Mouse (Mus musculus): ENCODE results near the gene Slc25a29. TPM values are rescaled to one million over a fixed set of nuclear protein-coding genes. Genes with fewer than 3 reads are reported as not detected.

Gene Slc25a29
- total RNA-seq, 2 experiments from 2014 or later = not detected

- ATAC-seq (replicated peaks; ENCODE audit: low FRiP score, poor library complexity, severe bottlenecking) = peak; percentile 6; the same call in 1 of the 2 replicates
Observed at GRCm38 (mm10) chr12:108835208-108835839, 359 bp downstream of the Slc25a29 start.

GRCm38 (mm10) chr12:108834786-108835185 lies 897 bp downstream of the Slc25a29 start:
- ATAC-seq (replicated peaks; ENCODE audit: low FRiP score, poor library complexity, severe bottlenecking) = no peak

DNA sequence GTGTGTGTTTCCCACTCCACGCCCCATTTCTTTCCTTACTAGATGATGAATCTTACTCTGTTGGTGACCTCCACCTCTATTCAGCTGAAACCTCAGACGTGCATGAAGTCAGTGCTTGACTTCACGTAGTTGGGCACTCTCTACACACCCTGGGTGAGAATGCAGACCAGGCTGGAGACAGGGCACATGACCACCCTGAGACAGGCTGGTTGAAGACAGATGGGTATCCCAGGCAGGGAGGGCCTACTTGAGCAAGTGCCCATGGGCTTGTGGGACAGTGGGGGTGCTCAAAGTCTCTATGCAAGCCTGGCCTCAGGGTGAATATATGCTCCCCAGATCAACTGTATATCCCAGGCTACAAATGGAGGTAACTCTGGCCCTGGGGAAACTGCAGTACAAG lies 1.3 kb downstream of the Slc25a29 start:
- no peak for ATAC-seq (replicated peaks; ENCODE audit: low FRiP score, poor library complexity, severe bottlenecking)

DNA sequence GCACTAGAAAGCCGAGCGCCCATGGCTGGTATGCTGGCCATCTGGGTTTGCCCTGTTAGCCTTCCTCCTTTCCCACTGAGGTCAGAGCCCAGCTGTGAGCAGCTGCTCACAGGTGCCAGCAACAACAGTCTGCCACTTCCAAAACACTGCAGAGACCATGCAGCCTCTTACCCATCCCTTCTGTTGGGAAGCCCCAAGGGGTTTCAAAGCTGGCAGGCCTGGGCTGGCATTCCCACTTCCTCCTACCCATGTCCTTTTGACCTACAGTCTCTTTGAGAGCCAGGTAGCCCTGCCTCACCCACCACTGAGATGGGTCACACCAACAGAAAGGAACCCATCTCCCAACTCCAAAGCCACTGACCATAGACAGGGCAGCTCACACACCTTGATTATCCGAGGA lies 2.3 kb downstream of the Slc25a29 start:
- ATAC-seq (replicated peaks; ENCODE audit: low FRiP score, poor library complexity, severe bottlenecking) = no peak

GRCm38 (mm10) chr12:108832851-108833250 lies 2.8 kb downstream of the Slc25a29 start:
- no peak for ATAC-seq (replicated peaks; ENCODE audit: low FRiP score, poor library complexity, severe bottlenecking)

GRCm38 (mm10) chr12:108831966-108832643 lies 3.6 kb downstream of the Slc25a29 start:
- no peak for ATAC-seq (replicated peaks; ENCODE audit: low FRiP score, poor library complexity, severe bottlenecking)

- ATAC-seq (replicated peaks; ENCODE audit: low FRiP score, poor library complexity, severe bottlenecking) = no peak
Observed at GRCm38 (mm10) chr12:108830358-108830757, 5.3 kb downstream of the Slc25a29 start.

DNA sequence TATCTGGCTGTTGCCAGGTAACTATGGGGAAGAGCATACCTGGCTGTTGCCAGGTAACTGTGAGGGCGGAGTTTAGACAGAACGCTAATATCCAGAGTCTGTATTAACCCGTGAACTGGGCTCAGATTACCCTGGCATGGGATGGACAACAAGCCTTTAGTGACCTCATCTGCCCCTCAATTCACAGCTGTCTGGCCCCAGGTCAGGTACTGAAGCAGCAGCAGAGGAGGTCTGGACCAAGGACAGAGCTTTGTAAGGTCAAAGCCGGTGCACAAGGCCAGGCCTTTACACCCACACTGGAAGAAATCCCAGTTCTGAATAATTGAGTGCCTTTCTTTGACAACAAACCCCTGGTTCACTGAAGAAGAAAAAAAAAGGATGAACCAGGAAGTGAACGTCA lies 6.0 kb downstream of the Slc25a29 start:
- ATAC-seq (replicated peaks; ENCODE audit: low FRiP score, poor library complexity, severe bottlenecking) = no peak

- ATAC-seq (replicated peaks; ENCODE audit: low FRiP score, poor library complexity, severe bottlenecking) = no peak
Observed at GRCm38 (mm10) chr12:108827641-108828040, 8.0 kb downstream of the Slc25a29 start.

- no peak for ATAC-seq (replicated peaks; ENCODE audit: low FRiP score, poor library complexity, severe bottlenecking)
Observed at GRCm38 (mm10) chr12:108826958-108827535, 8.6 kb downstream of the Slc25a29 start.

DNA sequence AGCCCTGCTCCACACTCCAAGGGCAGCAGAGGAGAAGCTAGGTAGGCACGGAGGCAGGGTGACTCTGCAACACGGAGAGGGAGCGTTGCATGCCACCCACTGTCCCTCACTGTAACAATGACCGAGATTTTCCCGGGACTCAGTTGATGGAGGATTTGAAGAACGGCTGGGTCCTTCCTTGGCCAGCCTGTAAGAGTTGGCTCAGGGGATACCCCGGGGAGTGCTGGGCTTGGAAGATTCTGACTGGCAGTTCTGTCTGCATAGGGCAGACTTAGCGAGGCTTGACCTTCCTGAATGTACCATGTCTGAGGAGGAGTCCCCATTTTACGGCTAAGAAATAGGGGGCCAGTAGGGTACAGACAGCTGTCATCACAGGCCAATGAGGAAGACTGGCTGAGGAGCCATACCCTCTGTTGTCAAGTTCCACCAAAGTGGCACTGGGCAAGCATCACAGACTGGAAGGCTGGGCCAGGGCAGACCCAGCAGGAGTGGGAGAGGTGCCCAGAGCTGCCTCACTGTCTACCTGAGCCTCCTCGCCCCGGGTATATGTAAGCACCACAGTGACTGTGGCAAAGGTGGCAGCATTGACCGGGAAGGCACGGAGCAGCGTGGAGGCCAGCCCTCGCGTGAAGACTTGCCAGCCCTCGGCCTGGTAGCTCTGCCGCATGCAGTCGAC lies 9.3 kb downstream of the Slc25a29 start:
- ATAC-seq (replicated peaks; ENCODE audit: low FRiP score, poor library complexity, severe bottlenecking) = no peak

DNA sequence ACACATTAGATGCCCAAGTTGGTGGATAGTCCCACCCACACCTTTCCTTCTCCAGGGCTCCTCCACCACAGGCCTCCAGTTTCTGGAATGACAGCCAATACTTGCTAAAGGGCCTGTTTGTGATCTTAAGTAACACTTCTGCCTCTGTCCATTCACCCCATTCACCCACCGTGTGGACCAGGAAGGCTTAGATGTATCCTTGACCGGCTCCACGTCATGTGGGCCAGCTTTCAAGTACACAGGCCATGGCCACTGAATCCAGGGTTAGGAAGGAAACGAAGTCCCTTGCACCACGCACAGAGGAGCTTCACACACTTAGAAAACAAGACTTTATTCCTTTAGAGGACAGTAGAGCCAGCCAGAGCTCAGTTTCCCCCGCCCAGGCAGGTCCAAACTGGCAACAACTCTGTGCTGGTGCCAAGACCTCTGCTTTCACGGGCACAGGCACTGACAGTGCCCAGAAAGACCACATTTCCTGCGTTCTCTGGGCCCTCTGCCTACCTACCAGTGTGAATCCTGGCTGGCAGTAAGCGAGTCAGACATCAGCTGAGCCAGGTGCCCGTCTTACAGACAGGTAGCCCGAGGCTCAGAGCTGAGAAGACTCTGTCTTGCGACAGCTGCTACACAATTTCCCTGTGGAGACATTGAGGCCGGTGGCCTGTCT lies 10.0 kb downstream of the Slc25a29 start:
- ATAC-seq (replicated peaks; ENCODE audit: low FRiP score, poor library complexity, severe bottlenecking) = no peak

GRCm38 (mm10) chr12:108824225-108824874 lies 11.3 kb downstream of the Slc25a29 start:
- ATAC-seq (replicated peaks; ENCODE audit: low FRiP score, poor library complexity, severe bottlenecking) = no peak

DNA sequence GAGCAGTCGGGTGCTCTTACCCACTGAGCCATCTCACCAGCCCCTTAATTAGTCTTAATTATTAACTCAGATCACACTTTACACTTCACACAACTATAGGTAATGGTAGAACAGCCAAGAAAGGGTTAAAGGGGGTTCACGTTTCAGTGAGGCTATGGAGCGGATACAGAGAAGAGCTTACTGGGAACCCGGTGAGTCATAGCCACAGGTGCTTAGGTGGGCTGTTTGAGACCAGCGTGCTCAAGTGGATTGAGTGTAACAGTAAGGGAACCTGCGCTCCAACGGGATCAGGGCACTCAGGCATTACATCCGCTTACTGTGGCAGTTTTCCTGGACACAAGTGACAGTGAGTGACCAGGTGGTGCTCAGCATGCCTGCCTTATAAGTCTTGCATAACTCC lies 12.6 kb downstream of the Slc25a29 start:
- no peak for ATAC-seq (replicated peaks; ENCODE audit: low FRiP score, poor library complexity, severe bottlenecking)

- no peak for ATAC-seq (replicated peaks; ENCODE audit: low FRiP score, poor library complexity, severe bottlenecking)
Observed at GRCm38 (mm10) chr12:108820461-108820860, 15.2 kb downstream of the Slc25a29 start.

GRCm38 (mm10) chr12:108816569-108816968 lies 19.1 kb downstream of the Slc25a29 start:
- ATAC-seq (replicated peaks; ENCODE audit: low FRiP score, poor library complexity, severe bottlenecking) = no peak

GRCm38 (mm10) chr12:108814470-108814869 lies 21.2 kb downstream of the Slc25a29 start:
- ATAC-seq (replicated peaks; ENCODE audit: low FRiP score, poor library complexity, severe bottlenecking) = no peak

DNA sequence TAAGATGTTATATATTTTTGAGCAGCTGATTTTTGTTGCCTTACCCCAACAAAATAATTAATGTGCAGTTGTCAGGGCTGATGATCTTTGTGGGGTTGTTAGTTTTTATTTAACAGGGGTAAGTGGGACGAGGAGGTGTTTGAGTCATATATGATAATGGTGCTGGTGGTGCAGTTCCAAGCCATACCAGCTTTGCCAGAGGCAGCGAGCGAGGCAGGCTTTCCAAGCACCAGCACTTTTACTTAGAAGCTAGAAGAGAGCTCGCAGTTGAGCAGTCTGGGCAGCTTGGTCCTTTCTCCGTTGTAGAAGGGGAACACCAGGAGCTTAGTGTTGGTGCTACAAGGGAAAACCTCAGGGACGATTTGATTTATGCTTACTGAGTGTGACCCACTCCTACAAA lies 23.2 kb downstream of the Slc25a29 start:
- no peak for ATAC-seq (replicated peaks; ENCODE audit: low FRiP score, poor library complexity, severe bottlenecking)

DNA sequence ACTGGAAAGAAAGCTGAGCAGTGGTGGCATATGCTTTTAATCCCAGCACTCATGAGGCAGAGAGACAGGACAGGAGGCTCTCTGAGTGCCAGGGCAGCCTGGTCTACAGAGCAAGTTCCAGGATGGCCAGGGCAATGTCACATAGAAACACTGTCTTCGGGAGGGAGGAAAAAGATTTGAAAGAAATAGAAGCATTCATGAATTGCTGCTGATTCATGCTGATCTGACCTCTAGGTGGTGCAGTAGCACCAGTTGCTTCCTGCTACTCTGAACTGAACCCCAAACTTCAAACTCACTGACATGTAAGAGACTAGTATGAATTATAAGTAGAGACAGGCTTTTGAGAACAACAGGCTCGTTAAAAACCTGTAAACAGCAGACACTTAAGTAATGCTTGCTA lies 24.6 kb downstream of the Slc25a29 start:
- ATAC-seq (replicated peaks; ENCODE audit: low FRiP score, poor library complexity, severe bottlenecking) = peak; percentile 66

DNA sequence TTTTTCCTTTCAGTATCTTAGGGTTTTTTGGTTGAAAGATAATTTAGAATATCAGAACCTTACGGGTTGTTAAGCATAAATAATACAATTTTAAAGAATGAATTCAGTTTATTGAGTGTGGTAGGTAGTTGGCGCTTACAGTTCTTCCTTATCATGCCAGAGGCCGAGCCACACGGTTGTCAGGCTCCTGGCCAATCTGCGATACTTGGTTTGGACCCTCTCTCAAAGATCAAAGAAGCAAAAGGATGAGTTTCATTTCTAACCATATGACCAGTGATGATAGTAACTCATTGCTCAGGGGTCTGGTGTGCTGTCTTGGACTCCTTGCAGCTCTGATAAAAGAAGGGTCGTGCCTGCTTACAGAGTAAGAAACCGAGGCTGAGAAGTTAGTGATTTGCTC lies 25.4 kb downstream of the Slc25a29 start:
- ATAC-seq (replicated peaks; ENCODE audit: low FRiP score, poor library complexity, severe bottlenecking) = peak; percentile 54
